Mouse (Mus musculus): Measurements from ENCODE around the gene Rilp. TPM values are rescaled to one million over a fixed set of nuclear protein-coding genes. Genes with fewer than 3 reads are reported as not detected.

Rilp gene
- not detected in 2 replicates for polyA plus RNA-seq (2011; ENCODE audit: insufficient read depth, insufficient read length, low read depth, missing spikeins)

GRCm38 (mm10) chr11:75509741-75510626, at the start of gene Rilp:
Rilp (plus strand) TSS chr11:75510094.
- no peaks in the 10 kb centered on the region for H3K4me1 ChIP-seq (ENCODE audit: control insufficient read depth, insufficient read depth, low read length)
- H3K9me3 ChIP-seq (replicated peaks; ENCODE audit: control insufficient read depth, insufficient read depth, low read length, poor library complexity, severe bottlenecking): no peaks in the 10 kb centered on the region
- peak within 1 kb of the TSS; percentile 53 for H3K9ac ChIP-seq (ENCODE audit: low read depth, poor library complexity, severe bottlenecking)
- H3K4me3 ChIP-seq (ENCODE audit: low read depth, low read length): peak within 1 kb of the TSS; percentile 66
- H3K27me3 ChIP-seq (ENCODE audit: control insufficient read depth, insufficient read depth, low read length, poor library complexity, severe bottlenecking): no peaks in the 10 kb centered on the region
- TF ChIP-seq CTCF (IDR thresholded peaks at IDR 0.05; ENCODE audit: low read depth, low read length) (no peak), EP300 (IDR thresholded peaks at IDR 0.05; ENCODE audit: insufficient read depth, low read depth, low read length) (no peak), POLR2A (IDR thresholded peaks at IDR 0.05; ENCODE audit: insufficient read depth, low read length) (no peak)
- peaks cover 28% of the 10 kb centered on the region for H3K36me3 ChIP-seq (ENCODE audit: control insufficient read depth, insufficient read depth, low read length, poor library complexity, severe bottlenecking)
- no peak within 1 kb of the TSS for H3K27ac ChIP-seq (ENCODE audit: insufficient read depth, low read length)

- Histone ChIP-seq H3K4me3 (ENCODE audit: low read depth, low read length) (peak overlapping the region; percentile 76), H3K27me3 (ENCODE audit: control insufficient read depth, insufficient read depth, low read length, poor library complexity, severe bottlenecking) (no peaks in the 10 kb centered on the region), H3K9ac (ENCODE audit: low read depth, poor library complexity, severe bottlenecking) (peak overlapping the region; percentile 92), H3K36me3 (ENCODE audit: control insufficient read depth, insufficient read depth, low read length, poor library complexity, severe bottlenecking) (peaks cover under 1% of the 10 kb centered on the region), H3K9me3 (replicated peaks; ENCODE audit: control insufficient read depth, insufficient read depth, low read length, poor library complexity, severe bottlenecking) (no peaks in the 10 kb centered on the region), H3K27ac (ENCODE audit: insufficient read depth, low read length) (peak overlapping the region; percentile 95), H3K4me1 (ENCODE audit: control insufficient read depth, insufficient read depth, low read length) (no peaks in the 10 kb centered on the region)
- TF ChIP-seq POLR2A (IDR thresholded peaks at IDR 0.05; ENCODE audit: insufficient read depth, low read length): peak; percentile 31
- no peak for TF ChIP-seq EP300 (IDR thresholded peaks at IDR 0.05; ENCODE audit: insufficient read depth, low read depth, low read length)
These were observed 49.6 kb upstream of the Rilp start for GRCm38 (mm10) chr11:75460103-75460843.

- TF ChIP-seq EP300 (IDR thresholded peaks at IDR 0.05; ENCODE audit: insufficient read depth, low read depth, low read length): peak; percentile 47; the same call in 1 of the 2 replicates
- TF ChIP-seq CTCF (IDR thresholded peaks at IDR 0.05; ENCODE audit: low read depth, low read length): no peak
- TF ChIP-seq POLR2A (IDR thresholded peaks at IDR 0.05; ENCODE audit: insufficient read depth, low read length): peak; percentile 53
These were observed 48.8 kb upstream of the Rilp start, which contains the start of gene Tlcd2 for GRCm38 (mm10) chr11:75460844-75461742. Tlcd2 (plus strand) TSS chr11:75461715.

GRCm38 (mm10) chr11:75461743-75462252, 48.1 kb upstream of the Rilp start:
- H3K27me3 ChIP-seq (ENCODE audit: control insufficient read depth, insufficient read depth, low read length, poor library complexity, severe bottlenecking): no peaks in the 10 kb centered on the region
- H3K9ac ChIP-seq (ENCODE audit: low read depth, poor library complexity, severe bottlenecking): peak overlapping the region; percentile 70
- H3K9me3 ChIP-seq (replicated peaks; ENCODE audit: control insufficient read depth, insufficient read depth, low read length, poor library complexity, severe bottlenecking): no peaks in the 10 kb centered on the region
- no peaks in the 10 kb centered on the region for H3K4me1 ChIP-seq (ENCODE audit: control insufficient read depth, insufficient read depth, low read length)
- H3K4me3 ChIP-seq (ENCODE audit: low read depth, low read length): peak overlapping the region; percentile 63
- peak overlapping the region; percentile 61 for H3K27ac ChIP-seq (ENCODE audit: insufficient read depth, low read length)
- TF ChIP-seq POLR2A (IDR thresholded peaks at IDR 0.05; ENCODE audit: insufficient read depth, low read length): no peak
- no peak for TF ChIP-seq EP300 (IDR thresholded peaks at IDR 0.05; ENCODE audit: insufficient read depth, low read depth, low read length)
- no peak for TF ChIP-seq CTCF (IDR thresholded peaks at IDR 0.05; ENCODE audit: low read depth, low read length)
- peaks cover 5% of the 10 kb centered on the region for H3K36me3 ChIP-seq (ENCODE audit: control insufficient read depth, insufficient read depth, low read length, poor library complexity, severe bottlenecking)

More at GRCm38 (mm10) chr11:75460844-75461742, 48.8 kb upstream of the Rilp start, which contains the start of gene Tlcd2:
- Histone ChIP-seq H3K4me3 (ENCODE audit: low read depth, low read length) (peak within 1 kb of the TSS; percentile 76), H3K27me3 (ENCODE audit: control insufficient read depth, insufficient read depth, low read length, poor library complexity, severe bottlenecking) (no peaks in the 10 kb centered on the region), H3K4me1 (ENCODE audit: control insufficient read depth, insufficient read depth, low read length) (no peaks in the 10 kb centered on the region), H3K36me3 (ENCODE audit: control insufficient read depth, insufficient read depth, low read length, poor library complexity, severe bottlenecking) (peaks cover 5% of the 10 kb centered on the region), H3K9ac (ENCODE audit: low read depth, poor library complexity, severe bottlenecking) (peak within 1 kb of the TSS; percentile 92), H3K27ac (ENCODE audit: insufficient read depth, low read length) (peak within 1 kb of the TSS; percentile 93), H3K9me3 (replicated peaks; ENCODE audit: control insufficient read depth, insufficient read depth, low read length, poor library complexity, severe bottlenecking) (no peaks in the 10 kb centered on the region)

GRCm38 (mm10) chr11:75462253-75462783, 47.6 kb upstream of the Rilp start:
- peaks cover 5% of the 10 kb centered on the region for H3K36me3 ChIP-seq (ENCODE audit: control insufficient read depth, insufficient read depth, low read length, poor library complexity, severe bottlenecking)
- TF ChIP-seq EP300 (IDR thresholded peaks at IDR 0.05; ENCODE audit: insufficient read depth, low read depth, low read length) (peak; percentile 57; the same call in 1 of the 2 replicates), POLR2A (IDR thresholded peaks at IDR 0.05; ENCODE audit: insufficient read depth, low read length) (no peak)
- H3K9me3 ChIP-seq (replicated peaks; ENCODE audit: control insufficient read depth, insufficient read depth, low read length, poor library complexity, severe bottlenecking): no peaks in the 10 kb centered on the region
- peak overlapping the region; percentile 63 for H3K4me3 ChIP-seq (ENCODE audit: low read depth, low read length)
- no peaks in the 10 kb centered on the region for H3K27me3 ChIP-seq (ENCODE audit: control insufficient read depth, insufficient read depth, low read length, poor library complexity, severe bottlenecking)
- H3K9ac ChIP-seq (ENCODE audit: low read depth, poor library complexity, severe bottlenecking): peak overlapping the region; percentile 70
- H3K4me1 ChIP-seq (ENCODE audit: control insufficient read depth, insufficient read depth, low read length): no peaks in the 10 kb centered on the region
- H3K27ac ChIP-seq (ENCODE audit: insufficient read depth, low read length): peak overlapping the region; percentile 92
